Mouse (Mus musculus): Measurements from ENCODE around the gene Clgn. TPM values are rescaled to one million over a fixed set of nuclear protein-coding genes. Genes with fewer than 3 reads are reported as not detected.

Clgn gene
- polyA plus RNA-seq (2016; fragmentation: Nextera tagmentation; extraction: Ambion mirVana), result 3.0 and 4.7 TPM in 2 replicates

DNA sequence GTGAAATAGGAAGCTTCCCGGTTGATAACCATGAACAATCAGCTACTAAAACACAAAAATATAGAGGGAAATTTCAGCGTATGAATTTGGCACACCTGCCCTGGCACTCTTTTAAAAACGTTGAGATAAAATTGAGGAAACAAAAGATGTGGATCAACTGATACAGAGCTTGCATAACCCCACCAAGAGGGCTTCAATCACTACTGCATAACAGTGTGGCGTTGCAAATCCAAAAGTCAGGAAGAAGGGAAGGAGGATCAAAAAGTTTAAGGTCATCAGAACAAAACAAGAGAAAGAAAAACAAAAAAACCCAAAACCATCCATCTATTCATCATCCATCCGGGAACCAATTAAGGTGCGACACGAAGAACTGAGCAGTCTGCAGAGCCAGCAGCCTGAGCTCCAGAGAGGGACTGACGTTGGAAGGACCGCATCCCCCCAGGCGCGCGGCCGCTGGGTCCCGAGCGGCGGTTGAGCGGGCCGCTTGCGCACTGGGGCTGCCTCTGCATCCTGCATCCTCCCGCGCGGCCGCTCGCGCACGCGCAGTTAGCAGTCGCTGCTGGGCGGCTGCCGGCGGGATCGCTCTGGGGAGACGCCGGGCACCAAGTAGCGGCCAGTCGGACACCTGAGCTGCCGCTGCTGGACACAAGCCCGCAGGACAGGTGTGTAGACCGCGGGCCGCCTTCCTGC is at the start of gene Clgn:
TSS of gene Clgn (plus strand) at position 552 of the 690 bp plus-strand sequence.
- H3K36me3 ChIP-seq, result no peaks in the 10 kb centered on the region
- H3K4me1 ChIP-seq, result peaks cover 10% of the 10 kb centered on the region
- peaks cover 34% of the 10 kb centered on the region for H3K27me3 ChIP-seq (ENCODE audit: low read depth, poor library complexity, severe bottlenecking)
- DNase-seq (ENCODE audit: low spot score), result peak; percentile 79
- peak within 1 kb of the TSS; percentile 69 for H3K4me3 ChIP-seq
- no peaks in the 10 kb centered on the region for H3K9me3 ChIP-seq (replicated peaks)
- peak within 1 kb of the TSS; percentile 80 for H3K27ac ChIP-seq (replicated peaks)
- 5% methylated on average over 41 of the region's 41 CpGs for WGBS

GRCm38 (mm10) chr8:83342076-83342475 is 47.6 kb upstream of the Clgn start:
- 88% methylated on average over 3 of the region's 3 CpGs for WGBS
- no peaks in the 10 kb centered on the region for H3K36me3 ChIP-seq
- no peaks in the 10 kb centered on the region for H3K27me3 ChIP-seq (ENCODE audit: low read depth, poor library complexity, severe bottlenecking)
- no peak overlapping the region for H3K4me3 ChIP-seq
- no peak overlapping the region for H3K27ac ChIP-seq (replicated peaks)
- no peaks in the 10 kb centered on the region for H3K4me1 ChIP-seq
- DNase-seq (ENCODE audit: low spot score), result no peak
- no peaks in the 10 kb centered on the region; the same call in 1 of the 2 replicates for H3K9me3 ChIP-seq (replicated peaks)

DNA sequence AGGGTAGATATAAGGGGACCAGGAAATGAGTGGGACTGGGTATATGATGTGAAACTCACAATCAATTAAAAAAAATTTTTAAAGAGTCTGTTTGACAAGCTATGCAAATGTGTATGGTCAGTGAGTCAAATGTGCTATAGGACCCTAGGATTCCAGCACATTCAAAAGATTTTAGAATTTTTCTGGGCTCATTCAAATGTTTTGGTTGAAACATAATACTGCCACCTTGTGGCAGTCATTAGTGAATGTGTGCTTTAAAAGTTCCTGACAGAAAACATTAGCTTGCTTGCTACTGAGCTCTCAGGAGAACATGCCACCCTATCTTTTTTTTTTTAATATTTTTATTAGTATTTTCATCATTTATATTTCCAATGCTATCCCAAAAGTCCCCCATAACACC is 47.0 kb upstream of the Clgn start:
- H3K4me3 ChIP-seq, result no peak overlapping the region
- H3K27me3 ChIP-seq (ENCODE audit: low read depth, poor library complexity, severe bottlenecking), result no peaks in the 10 kb centered on the region
- no peaks in the 10 kb centered on the region for H3K4me1 ChIP-seq
- no peak for DNase-seq (ENCODE audit: low spot score)
- no peak overlapping the region for H3K27ac ChIP-seq (replicated peaks)
- H3K9me3 ChIP-seq (replicated peaks), result no peaks in the 10 kb centered on the region; the same call in 1 of the 2 replicates
- H3K36me3 ChIP-seq, result no peaks in the 10 kb centered on the region

DNA sequence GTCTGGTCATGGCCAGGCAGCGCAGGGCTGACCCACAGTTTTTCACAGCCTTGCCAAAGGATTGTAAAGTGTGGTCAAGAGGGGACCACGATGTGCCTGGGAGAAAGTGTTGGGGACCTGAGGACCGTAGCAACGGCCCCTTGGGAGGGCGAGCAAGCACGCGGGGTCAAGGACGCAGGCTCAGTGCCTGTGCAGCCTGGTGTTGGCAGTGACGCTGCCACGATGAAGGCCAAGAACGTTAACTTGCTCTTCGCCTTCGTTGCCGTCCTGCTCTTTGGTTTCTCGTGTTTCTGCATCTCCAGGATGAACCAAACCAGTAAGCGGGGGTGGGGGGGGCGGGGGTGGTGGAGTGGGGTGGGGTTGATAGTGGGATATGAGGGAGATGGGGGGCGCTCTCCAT is 41.4 kb upstream of the Clgn start, which contains the start of gene Mgat4d:
TSS of gene Mgat4d (plus strand) at position 209 of the 400 bp plus-strand sequence.
- H3K9me3 ChIP-seq (replicated peaks), result no peaks in the 10 kb centered on the region
- no peaks in the 10 kb centered on the region for H3K36me3 ChIP-seq
- no peak within 1 kb of the TSS for H3K27ac ChIP-seq (replicated peaks)
- WGBS, result 84% methylated on average over 18 of the region's 18 CpGs
- no peaks in the 10 kb centered on the region for H3K27me3 ChIP-seq (ENCODE audit: low read depth, poor library complexity, severe bottlenecking)
- H3K4me1 ChIP-seq, result no peaks in the 10 kb centered on the region
- H3K4me3 ChIP-seq, result no peak within 1 kb of the TSS
- DNase-seq (ENCODE audit: low spot score), result no peak

DNA sequence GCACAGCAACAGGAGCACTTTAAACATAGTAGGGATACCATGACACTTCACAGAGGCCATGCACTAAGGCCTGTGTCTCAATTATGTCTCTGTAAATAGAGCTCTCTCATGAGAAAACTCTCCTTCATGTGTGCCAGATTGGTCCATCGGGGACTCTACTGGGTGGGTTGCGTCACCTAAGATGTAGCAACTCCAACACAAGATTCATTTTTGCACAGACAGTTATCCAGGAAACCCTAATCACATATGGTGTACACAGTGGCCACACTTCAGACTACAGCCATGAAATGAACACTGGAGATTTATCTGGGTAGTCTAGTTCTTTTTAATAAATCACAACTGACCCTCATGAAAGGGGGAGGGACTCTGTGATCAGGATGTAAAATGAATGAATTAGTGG is 38.4 kb upstream of the Clgn start:
- H3K4me3 ChIP-seq, result no peak overlapping the region
- no peaks in the 10 kb centered on the region for H3K36me3 ChIP-seq
- H3K9me3 ChIP-seq (replicated peaks), result no peaks in the 10 kb centered on the region
- 94% methylated on average over 2 of the region's 2 CpGs for WGBS
- H3K27ac ChIP-seq (replicated peaks), result no peak overlapping the region
- H3K4me1 ChIP-seq, result no peaks in the 10 kb centered on the region
- no peaks in the 10 kb centered on the region for H3K27me3 ChIP-seq (ENCODE audit: low read depth, poor library complexity, severe bottlenecking)
- no peak for DNase-seq (ENCODE audit: low spot score)

DNA sequence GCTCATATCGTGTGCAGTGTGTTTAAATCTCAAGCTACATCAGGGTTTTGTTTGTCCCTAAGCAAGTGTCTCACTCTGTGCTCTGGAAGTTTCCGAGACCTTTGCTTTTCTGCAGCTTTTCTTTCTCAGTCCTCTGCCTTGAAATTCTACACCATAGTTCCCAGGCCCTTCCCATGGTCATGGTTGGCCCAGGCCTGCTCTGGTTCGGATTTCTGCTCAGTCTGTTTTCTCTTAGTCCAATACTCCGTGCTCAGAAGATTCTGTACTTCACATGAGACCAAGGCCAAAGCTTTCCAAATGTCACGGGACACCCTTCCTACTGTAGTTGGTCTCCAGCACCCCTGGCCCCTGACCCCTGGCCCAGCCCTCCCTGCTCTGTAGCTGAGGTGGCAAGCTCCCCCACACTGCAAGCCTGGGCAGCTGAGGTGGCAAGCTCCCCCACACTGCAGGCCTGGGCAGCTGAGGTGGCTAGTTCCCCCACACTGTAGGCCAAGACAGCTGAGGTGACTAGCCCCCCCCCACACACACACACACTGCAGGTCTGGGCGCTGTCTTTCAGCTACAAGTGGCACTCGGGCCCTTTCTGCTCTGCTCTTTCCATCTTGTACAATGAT is 26.4 kb upstream of the Clgn start:
- H3K4me1 ChIP-seq, result no peaks in the 10 kb centered on the region; the same call in 1 of the 2 replicates
- no peaks in the 10 kb centered on the region for H3K27me3 ChIP-seq (ENCODE audit: low read depth, poor library complexity, severe bottlenecking)
- H3K9me3 ChIP-seq (replicated peaks), result no peaks in the 10 kb centered on the region
- no peaks in the 10 kb centered on the region for H3K36me3 ChIP-seq
- no peak overlapping the region for H3K4me3 ChIP-seq
- no peak for DNase-seq (ENCODE audit: low spot score)
- H3K27ac ChIP-seq (replicated peaks), result no peak overlapping the region
- 69% methylated on average over 7 of the region's 7 CpGs for WGBS

GRCm38 (mm10) chr8:83377231-83377630 is 12.4 kb upstream of the Clgn start:
- Histone ChIP-seq H3K9me3 (replicated peaks) (no peaks in the 10 kb centered on the region), H3K4me3 (no peak overlapping the region), H3K27me3 (ENCODE audit: low read depth, poor library complexity, severe bottlenecking) (no peaks in the 10 kb centered on the region), H3K27ac (replicated peaks) (no peak overlapping the region), H3K36me3 (no peaks in the 10 kb centered on the region), H3K4me1 (no peaks in the 10 kb centered on the region)
- DNase-seq (ENCODE audit: low spot score), result no peak

DNA sequence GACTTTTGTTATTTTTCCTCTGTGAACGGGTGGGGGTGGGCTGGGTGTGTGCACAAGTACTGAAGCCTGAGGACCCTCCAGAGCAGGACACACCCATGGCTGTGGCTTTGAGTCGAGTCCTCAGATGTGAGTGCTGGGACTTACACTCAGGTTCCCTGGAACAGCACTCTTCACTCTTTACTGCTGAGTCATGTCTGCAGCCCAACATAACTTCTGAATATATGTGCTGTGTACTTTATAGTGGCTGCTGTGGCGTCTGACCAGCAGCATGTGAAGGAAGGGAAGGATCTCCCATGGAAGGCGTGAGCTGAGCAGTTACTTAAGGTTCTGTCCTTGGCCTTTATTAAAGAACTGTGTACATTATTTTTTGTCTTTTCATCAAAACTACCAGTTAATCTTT is 9.5 kb upstream of the Clgn start:
- H3K36me3 ChIP-seq, result no peaks in the 10 kb centered on the region
- H3K9me3 ChIP-seq (replicated peaks), result no peaks in the 10 kb centered on the region
- no peak overlapping the region for H3K4me3 ChIP-seq
- no peak for DNase-seq (ENCODE audit: low spot score)
- WGBS, result 79% methylated on average over 4 of the region's 4 CpGs
- no peaks in the 10 kb centered on the region for H3K4me1 ChIP-seq
- H3K27ac ChIP-seq (replicated peaks), result no peak overlapping the region
- H3K27me3 ChIP-seq (ENCODE audit: low read depth, poor library complexity, severe bottlenecking), result no peaks in the 10 kb centered on the region

- 91% methylated on average over 2 of the region's 2 CpGs for WGBS
- Histone ChIP-seq H3K27ac (replicated peaks) (no peak overlapping the region), H3K9me3 (replicated peaks) (no peaks in the 10 kb centered on the region), H3K4me3 (no peak overlapping the region), H3K27me3 (ENCODE audit: low read depth, poor library complexity, severe bottlenecking) (no peaks in the 10 kb centered on the region), H3K36me3 (no peaks in the 10 kb centered on the region), H3K4me1 (no peaks in the 10 kb centered on the region)
- no peak for DNase-seq (ENCODE audit: low spot score)
Observed at GRCm38 (mm10) chr8:83381016-83381415, 8.7 kb upstream of the Clgn start.

GRCm38 (mm10) chr8:83382850-83383249 is 6.8 kb upstream of the Clgn start:
- no peak for DNase-seq (ENCODE audit: low spot score)
- Histone ChIP-seq H3K36me3 (no peaks in the 10 kb centered on the region), H3K4me3 (no peak overlapping the region), H3K27me3 (ENCODE audit: low read depth, poor library complexity, severe bottlenecking) (peaks cover under 1% of the 10 kb centered on the region; the same call in 1 of the 2 replicates), H3K27ac (replicated peaks) (no peak overlapping the region), H3K4me1 (no peaks in the 10 kb centered on the region), H3K9me3 (replicated peaks) (no peaks in the 10 kb centered on the region)
- WGBS, result 53% methylated on average over 2 of the region's 2 CpGs

DNA sequence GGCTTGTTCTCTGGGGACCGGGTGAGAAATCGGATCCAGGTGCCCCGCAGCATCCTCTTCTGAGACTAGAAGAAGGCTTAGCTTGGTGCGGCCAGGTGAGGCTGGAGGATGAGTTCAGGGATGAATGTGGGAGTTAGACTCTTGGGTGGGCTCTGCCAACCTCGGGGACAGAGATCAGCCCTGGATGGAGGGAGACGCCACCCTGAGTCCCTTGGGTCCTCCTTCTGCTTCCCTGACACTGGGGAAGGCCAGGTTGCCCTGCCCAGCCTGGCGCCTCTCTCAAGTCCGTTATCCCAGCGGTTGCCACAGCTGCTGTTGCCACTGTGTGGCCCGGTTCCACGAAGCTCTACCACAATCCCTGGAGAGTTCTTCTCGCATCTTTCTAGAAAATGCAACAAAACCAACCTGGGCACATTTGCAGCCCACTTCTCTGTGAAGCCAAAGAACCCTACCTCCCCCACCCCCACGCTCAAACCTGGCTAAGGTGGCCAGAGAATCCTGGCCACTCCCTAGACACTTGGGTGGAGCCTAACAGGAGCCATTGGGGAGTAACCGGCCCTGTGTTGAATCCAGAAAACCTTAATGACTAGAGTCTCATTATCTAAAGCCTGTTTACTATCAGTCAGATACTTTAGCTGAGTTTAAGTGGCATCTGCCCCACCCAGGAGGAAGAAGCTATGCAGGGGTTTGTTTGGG is 487 bp downstream of the Clgn start:
- peaks cover 34% of the 10 kb centered on the region for H3K27me3 ChIP-seq (ENCODE audit: low read depth, poor library complexity, severe bottlenecking)

GRCm38 (mm10) chr8:83392521-83392920 is 2.9 kb downstream of the Clgn start:
- peaks cover 34% of the 10 kb centered on the region for H3K27me3 ChIP-seq (ENCODE audit: low read depth, poor library complexity, severe bottlenecking)
- H3K27ac ChIP-seq (replicated peaks), result no peak overlapping the region
- H3K4me1 ChIP-seq, result peaks cover 10% of the 10 kb centered on the region
- no peak for DNase-seq (ENCODE audit: low spot score)
- H3K9me3 ChIP-seq (replicated peaks), result no peaks in the 10 kb centered on the region
- 59% methylated on average over 1 of the region's 1 CpGs for WGBS
- no peak overlapping the region for H3K4me3 ChIP-seq
- H3K36me3 ChIP-seq, result no peaks in the 10 kb centered on the region

More for the DNA sequence above, 487 bp downstream of the Clgn start:
- H3K9me3 ChIP-seq (replicated peaks), result no peaks in the 10 kb centered on the region
- no peaks in the 10 kb centered on the region for H3K36me3 ChIP-seq
- WGBS, result 7% methylated on average over 14 of the region's 14 CpGs
- DNase-seq (ENCODE audit: low spot score), result no peak
- H3K27ac ChIP-seq (replicated peaks), result peak overlapping the region; percentile 80
- H3K4me3 ChIP-seq, result peak overlapping the region; percentile 69
- peaks cover 10% of the 10 kb centered on the region for H3K4me1 ChIP-seq

DNA sequence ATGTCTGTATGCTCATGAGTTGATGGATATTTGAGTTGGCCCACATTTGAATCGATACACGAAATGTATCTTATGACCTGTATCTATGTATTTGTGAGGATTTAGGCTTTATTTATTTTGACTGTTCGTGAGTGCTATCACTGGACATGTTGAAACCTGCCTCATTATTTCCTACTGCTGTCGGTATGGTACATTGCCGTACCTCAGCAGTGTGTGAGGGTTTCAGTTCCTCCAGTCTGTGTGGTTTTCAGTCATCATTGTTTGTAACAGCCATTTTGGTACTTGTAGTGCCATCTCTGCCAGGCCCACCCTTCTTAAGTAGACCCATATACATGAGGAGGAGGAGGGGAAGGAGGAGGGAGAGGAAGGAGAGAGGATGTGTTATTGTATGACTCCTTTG is 4.7 kb downstream of the Clgn start:
- WGBS, result 90% methylated on average over 5 of the region's 5 CpGs
- no peaks in the 10 kb centered on the region for H3K9me3 ChIP-seq (replicated peaks)
- no peak for DNase-seq (ENCODE audit: low spot score)

More for the DNA sequence above, 4.7 kb downstream of the Clgn start:
- Histone ChIP-seq H3K4me3 (no peak overlapping the region), H3K27ac (replicated peaks) (no peak overlapping the region), H3K36me3 (no peaks in the 10 kb centered on the region), H3K4me1 (peaks cover 10% of the 10 kb centered on the region), H3K27me3 (ENCODE audit: low read depth, poor library complexity, severe bottlenecking) (peaks cover 19% of the 10 kb centered on the region)

Measured in midbrain, embryonic 10.5 days (tissue).